Mouse (Mus musculus): ENCODE measurements around the gene Ube2z. TPM values are rescaled to one million over a fixed set of nuclear protein-coding genes. Genes with fewer than 3 reads are reported as not detected.
A peak's percentile ranks its signal among the peaks of the same experiment; 100 is the strongest.

Ube2z gene
- total RNA-seq, 1 experiment from 2014 or later: 37.2 TPM

DNA sequence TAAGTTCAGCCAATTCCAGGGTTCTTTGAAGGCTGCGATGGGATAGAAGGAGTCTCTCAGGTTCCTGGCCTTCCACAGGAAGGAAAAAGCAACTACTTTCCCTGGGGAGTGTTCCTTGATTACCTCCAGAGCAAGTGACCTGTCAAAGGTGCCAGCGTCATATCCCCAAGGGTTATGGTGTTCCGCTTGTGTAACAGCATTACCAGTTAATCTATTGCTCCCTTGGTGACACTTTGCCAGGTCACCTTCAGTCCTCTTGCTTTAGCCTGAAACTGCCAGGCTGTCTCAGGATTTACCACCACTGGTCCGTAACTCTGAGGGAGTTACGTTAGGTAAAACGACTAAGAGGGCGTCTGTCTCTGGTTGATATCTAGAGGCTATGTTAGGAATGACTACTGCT is 5.2 kb upstream of the Ube2z start:
- no peak for ATAC-seq (replicated peaks; ENCODE audit: insufficient number of reproducible peaks, low FRiP score, low TSS enrichment, poor library complexity, severe bottlenecking)

DNA sequence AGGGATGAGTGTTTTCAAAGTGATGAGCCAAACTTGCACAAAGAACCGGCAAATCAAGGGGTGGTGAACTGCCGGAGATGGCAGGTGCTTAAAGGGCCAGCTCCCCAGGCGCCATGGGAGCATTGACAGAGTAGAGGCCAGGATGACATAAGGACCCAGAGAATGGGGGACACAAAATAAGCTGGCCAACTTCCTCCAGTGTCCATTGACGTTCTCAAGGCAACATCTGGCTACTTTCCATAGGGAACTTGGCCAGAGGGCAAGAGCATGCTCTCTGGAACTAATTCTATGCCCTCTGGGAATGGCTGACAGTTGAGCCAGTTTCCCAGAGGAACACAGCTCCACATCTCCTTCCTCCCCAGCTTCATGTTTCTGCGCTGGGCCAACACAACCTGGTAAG is 3.0 kb upstream of the Ube2z start:
- ATAC-seq (replicated peaks; ENCODE audit: insufficient number of reproducible peaks, low FRiP score, low TSS enrichment, poor library complexity, severe bottlenecking): no peak

DNA sequence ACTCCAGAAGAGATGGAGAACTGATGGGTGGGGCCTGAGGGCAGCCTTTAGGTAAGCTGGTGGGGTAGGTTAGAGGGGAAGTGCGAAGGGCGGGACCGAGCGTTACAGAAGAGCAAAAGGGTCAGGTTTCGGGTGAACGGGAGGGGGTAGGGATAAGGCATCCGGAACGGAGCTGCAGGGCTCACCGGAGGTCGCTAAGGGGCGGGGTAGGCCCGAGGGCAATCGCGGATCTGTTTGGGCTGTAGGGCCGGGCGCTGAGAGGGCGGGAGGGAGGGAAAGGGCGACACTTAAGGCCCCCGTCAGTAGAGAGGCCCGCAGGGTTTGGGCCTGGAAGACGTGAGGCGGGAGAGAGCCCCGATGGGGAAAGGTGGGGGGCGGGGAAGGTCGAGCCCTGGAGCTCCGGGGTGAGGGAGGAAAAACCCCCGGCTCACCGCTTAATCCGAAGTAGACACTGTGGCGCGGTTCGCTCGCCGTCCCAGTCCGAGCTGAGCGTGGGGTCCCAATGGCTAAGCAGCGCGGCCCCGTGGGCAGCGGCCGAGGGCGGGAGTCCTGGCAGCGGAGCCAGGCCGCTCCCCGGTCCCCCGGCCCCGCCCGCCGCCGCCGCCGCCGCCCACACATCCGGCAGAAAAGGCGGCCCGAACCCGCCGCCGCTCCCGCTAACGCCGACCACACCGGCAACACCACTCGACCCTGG is 520 bp downstream of the Ube2z start:
- ATAC-seq (replicated peaks; ENCODE audit: insufficient number of reproducible peaks, low FRiP score, low TSS enrichment, poor library complexity, severe bottlenecking): peak; percentile 27; the same call in 1 of the 2 replicates

DNA sequence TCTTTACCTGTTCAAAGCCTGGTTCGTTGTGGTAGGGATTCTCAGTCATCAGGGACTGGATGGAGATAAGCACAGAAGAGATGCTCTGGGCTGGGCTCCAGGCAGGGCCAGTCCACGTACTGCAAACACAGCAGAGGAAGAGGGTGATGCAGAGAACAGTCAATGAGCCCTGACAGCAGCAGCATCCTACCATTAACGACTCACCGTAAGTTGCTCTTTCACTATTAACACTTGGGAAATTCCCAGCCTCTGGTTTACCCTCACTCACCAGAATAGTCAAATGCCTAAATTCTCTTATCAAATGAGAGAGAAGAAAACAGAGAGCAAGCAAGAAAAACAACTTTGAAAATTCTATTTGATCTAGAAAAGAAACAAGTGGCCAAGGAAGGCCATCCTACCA is 6.9 kb downstream of the Ube2z start:
- no peak for ATAC-seq (replicated peaks; ENCODE audit: insufficient number of reproducible peaks, low FRiP score, low TSS enrichment, poor library complexity, severe bottlenecking)

DNA sequence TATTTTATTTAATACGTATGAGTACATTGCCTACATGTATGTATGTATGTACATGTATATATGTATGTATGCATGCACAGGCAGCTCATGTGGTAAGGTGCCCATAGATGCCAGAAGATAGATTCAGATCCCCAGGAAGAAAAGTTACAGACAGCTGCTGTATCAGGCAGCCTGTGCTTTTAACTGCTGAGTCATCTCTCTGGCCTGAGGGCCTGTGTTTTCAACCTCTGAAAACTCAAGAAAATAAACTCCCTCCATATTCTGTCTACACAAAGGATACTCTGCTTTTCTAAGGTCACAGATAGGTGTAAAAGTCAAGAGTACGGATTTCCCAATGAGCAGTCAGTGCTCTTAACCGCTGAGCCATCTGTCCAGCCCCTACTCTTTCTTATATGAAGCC is 14.3 kb downstream of the Ube2z start:
- no peak for ATAC-seq (replicated peaks; ENCODE audit: insufficient number of reproducible peaks, low FRiP score, low TSS enrichment, poor library complexity, severe bottlenecking)

DNA sequence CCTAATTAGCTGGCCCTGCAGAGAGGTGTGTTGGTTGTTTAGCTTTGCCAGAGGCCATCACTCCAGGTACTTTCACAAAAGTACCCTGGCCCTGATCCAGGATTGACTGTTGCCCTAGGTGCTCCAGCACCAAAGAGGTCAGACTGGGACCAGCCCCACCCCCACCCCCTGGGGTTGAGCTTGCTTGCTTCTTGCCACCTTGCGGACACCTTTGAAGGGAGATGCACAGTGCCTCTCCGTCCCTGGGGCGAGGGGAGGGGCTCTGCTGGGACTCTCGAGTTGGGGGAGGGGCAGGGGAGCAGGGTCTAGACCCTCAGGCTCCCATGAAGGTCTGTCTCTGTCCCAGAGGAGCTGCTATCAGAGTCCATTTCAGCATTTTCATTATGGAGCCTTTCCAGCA is 15.2 kb downstream of the Ube2z start:
- no peak for ATAC-seq (replicated peaks; ENCODE audit: insufficient number of reproducible peaks, low FRiP score, low TSS enrichment, poor library complexity, severe bottlenecking)

DNA sequence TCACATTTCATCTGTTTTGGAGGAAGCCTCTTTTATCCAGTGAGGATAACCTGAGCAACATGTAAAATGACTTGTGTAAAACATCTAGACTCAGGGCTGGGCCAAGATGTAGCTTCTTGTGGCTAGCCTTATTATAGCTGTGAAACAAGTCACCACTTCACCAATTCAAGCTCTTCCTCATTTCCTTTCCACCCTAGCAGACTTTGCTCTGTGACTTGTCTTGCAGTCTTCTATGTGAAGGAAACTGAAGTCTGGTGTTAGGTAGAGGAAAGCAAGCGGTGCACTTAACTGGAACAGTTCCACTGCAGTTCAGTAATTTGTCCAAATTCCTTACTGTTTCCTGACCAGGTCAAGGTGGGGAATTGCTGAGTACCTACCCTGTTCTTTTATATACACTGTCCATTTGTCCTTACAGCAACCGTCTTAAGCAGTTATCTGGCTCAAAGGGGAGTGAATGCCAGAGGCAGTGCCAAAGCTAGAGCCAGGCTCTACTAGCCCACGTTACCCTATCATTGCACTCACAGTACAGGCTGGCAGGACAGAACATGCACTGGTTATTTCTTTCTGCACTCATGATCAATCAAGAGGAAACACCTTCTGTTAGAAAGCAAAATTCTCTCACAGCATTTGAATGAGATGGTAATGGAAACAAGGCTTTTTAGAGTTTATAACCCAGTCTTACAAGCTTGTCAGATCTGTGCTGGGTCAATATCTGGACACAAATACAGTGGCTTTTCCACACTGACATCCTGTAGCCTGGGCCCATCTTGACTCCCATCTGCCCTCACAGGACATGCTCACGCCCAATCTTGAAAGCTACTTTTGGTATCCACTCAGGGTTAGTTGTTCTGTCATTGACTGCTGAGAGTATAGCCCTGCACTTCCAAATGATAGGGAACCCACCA is 17.5 kb downstream of the Ube2z start:
- ATAC-seq (replicated peaks; ENCODE audit: insufficient number of reproducible peaks, low FRiP score, low TSS enrichment, poor library complexity, severe bottlenecking): no peak

DNA sequence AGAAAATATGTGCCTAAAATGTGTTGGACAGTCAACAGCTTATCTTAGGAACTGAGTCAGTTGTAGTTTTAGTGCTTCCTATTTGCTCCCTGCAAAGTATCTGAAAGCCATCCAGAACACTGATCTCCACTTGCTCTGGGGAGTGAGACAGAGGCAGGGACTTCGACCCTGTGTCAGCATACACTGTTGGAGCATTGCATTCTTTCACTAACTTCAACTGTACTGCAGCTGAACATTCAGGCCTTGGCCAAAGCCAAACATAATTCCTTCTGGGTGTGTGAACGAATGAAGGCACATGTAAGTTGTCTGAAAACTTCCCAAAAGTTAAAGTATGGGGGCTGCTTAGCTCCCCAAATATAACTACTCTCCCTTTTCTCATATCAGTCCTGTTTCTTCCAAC is 18.4 kb downstream of the Ube2z start:
- no peak for ATAC-seq (replicated peaks; ENCODE audit: insufficient number of reproducible peaks, low FRiP score, low TSS enrichment, poor library complexity, severe bottlenecking)

DNA sequence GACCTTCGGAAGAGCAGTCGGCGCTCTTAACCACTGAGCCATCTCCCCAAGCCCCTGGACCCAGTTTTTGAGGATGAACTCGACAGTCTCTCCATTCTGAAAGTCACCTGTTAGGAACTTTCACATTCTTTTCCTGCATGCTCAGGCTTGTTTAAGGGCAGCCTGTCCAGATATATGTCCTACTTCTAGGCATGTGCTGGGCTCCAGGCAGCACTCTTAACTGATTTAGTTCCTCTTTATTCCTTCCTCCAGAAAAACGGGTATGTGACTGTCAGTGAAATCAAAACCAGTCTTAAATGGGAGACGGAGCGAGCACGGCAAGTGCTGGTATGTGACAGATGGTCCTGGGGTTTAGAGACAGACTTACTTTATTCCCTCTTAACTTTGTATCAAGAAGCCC is 19.2 kb downstream of the Ube2z start:
- no peak for ATAC-seq (replicated peaks; ENCODE audit: insufficient number of reproducible peaks, low FRiP score, low TSS enrichment, poor library complexity, severe bottlenecking)

DNA sequence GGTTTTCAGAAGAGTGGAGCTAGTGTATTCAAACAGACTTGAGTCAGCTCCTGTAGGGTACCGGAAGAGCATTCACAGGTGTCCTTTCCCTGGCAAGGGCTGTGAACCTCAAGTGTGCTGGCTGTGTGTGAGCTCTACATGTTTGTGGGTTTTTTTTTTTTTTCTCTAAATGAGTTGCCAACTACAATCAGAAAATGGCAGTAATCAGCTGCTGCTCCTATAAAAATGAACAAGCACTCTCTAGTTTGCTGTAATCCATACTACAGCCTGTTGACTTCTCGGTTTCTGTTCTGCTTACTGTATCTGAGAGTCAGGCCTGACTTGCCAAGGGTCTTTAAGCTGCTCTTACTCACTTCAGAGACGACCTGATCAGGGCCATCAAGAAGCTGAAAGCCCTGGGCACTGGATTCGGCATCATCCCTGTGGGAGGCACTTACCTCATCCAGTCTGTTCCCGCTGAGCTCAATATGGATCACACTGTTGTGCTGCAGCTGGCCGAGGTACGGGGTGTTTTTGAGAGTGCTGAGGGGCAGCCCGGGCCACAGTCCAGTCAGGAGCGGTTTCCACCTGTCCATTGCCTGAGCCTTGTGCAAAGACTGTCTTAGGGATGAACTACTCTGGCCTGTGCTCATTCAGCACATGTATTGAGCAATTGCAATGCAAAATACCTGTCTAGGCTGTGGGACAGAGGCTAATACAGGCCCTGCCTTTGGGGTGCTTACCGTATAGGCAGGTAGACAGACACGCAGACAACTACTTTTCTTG is 20.2 kb downstream of the Ube2z start:
- ATAC-seq (replicated peaks; ENCODE audit: insufficient number of reproducible peaks, low FRiP score, low TSS enrichment, poor library complexity, severe bottlenecking): no peak

DNA sequence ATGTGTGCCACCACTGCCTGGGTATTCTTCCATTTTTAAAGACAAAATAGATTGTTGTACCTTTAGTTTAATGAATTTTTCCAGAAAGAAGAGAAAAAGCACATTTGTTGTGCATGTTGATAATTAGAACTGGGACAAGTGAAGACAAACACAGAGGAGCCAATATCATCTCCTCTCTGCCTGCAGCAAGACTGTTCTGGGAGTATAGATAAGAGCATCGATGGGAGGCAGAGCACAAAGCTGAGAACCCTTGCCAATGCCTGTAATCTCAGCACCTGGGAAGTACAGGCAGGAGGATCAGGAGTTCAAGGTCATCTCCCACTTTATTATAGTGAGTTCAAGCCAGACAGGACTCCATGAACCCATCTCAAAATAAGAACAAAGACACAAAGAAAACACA is 26.6 kb downstream of the Ube2z start:
- no peak for ATAC-seq (replicated peaks; ENCODE audit: insufficient number of reproducible peaks, low FRiP score, low TSS enrichment, poor library complexity, severe bottlenecking)

DNA sequence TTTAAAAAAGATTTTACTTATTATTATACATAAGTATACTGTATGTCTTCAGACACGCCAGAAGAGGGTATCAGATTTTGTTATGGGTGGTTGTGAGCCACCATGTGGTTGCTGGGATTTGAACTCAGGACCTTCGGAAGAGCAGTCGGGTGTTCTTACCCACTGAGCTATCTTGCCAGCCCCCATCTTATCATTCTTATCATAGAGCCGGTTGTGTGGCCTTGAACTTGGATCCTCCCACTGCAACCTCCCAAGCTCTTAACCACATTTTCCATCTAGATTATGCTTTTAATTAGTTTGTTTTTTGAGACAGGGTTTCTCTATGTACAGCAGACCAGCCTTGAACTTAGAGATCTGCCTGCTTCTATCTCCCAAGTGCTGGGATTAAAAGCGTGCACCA is 27.7 kb downstream of the Ube2z start:
- ATAC-seq (replicated peaks; ENCODE audit: insufficient number of reproducible peaks, low FRiP score, low TSS enrichment, poor library complexity, severe bottlenecking): no peak

DNA sequence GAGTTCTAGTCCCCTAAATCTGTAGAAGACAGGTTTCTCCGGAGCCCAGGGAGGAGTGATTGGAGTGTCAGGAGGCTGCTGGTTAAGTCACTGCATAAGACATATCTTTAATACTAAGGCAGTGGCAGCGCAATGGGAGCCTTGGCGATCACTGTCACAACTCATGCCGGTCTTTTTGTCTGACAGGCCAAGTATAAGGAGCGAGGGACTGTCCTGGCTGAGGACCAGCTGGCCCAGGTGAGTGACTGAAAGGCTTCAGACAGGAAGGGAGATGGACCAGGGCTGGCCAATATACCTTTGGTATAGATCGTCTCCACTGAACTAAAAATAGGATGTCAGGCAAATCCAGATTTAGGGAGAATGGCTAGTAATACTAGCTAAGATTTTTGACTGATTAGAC is 30.1 kb downstream of the Ube2z start:
- ATAC-seq (replicated peaks; ENCODE audit: insufficient number of reproducible peaks, low FRiP score, low TSS enrichment, poor library complexity, severe bottlenecking): no peak

DNA sequence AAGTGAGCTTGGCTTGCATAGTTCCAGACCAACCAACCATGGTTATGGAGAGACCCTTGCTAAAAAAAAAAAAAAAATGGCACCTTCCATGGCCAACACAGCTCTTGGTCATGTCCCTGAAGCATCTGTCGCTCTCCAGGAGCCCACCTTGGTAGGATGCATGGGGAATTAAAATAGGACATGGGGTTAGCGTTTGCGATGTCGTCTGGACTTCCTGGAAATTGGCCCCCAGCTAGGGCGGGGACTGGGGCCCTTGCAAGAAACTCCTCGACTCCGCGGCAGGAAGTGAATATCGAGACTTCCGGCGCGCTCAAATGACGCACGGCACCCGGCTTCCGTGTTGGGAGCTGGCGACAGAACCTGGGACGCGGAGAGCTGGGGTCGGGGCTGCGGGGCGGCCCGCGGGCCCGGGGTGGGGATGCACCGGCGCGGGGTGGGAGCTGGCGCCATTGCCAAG is 30.6 kb downstream of the Ube2z start, which contains the start of gene Snf8:
Gene Snf8, plus strand, starts transcription at position 290 of the 457 bp plus-strand sequence.
- ATAC-seq (replicated peaks; ENCODE audit: insufficient number of reproducible peaks, low FRiP score, low TSS enrichment, poor library complexity, severe bottlenecking): peak; percentile 98

DNA sequence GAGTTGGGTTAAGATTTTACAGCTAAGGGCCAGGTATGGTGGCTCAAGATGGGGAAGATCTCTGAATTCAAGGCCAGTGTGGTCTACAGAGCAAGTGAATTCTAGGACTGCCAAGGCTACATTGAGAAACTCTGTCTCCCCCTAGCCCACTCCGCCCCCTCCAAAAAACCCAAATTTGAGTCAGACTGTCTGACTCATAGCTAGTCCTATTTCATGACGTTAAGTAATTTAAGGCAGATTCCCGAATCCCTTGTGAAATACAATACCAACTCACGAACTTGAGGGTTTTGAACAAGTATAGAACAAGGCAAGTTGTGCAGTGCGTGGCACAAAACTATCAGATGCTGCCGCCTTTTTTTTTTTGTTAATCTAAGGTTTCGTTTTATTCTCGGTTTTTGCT is 31.1 kb downstream of the Ube2z start:
- ATAC-seq (replicated peaks; ENCODE audit: insufficient number of reproducible peaks, low FRiP score, low TSS enrichment, poor library complexity, severe bottlenecking): no peak

DNA sequence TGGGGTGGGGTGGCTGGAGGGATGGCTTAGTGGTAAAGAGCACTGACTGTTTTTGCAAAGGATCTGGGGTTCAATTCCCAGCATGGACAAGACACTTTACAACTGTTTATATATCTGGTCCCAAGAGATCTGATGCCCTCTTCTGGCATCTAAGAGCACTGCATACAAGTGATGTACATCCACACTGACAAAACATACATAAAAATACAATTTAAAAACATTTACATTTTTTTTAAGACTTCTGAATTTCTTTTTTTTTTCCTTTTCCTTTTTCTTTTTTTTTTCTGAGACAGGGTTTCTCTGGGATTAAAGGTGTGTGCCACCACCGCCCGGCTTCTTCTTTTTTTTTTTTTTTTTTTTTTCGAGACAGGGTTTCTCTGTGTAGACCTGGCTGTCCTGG is 31.9 kb downstream of the Ube2z start:
- ATAC-seq (replicated peaks; ENCODE audit: insufficient number of reproducible peaks, low FRiP score, low TSS enrichment, poor library complexity, severe bottlenecking): no peak

DNA sequence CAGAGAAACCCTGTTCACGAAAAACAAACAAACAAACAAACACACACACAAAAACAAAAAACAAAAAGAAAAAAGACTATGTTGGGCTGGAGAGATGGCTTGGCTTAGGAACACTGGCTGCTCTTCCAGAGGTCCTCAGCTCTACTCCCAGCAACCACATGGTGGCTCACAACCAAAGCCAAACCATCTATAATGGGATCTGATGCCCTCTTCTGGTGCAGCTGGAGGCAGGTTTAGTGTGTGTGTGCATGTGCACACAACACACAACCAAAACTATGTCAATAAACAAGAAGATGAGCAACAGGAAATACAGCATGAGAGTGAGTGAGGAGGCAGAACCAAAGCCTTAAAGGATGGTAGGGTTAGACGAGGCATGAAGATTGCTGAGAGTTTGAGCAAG is 33.5 kb downstream of the Ube2z start:
- ATAC-seq (replicated peaks; ENCODE audit: insufficient number of reproducible peaks, low FRiP score, low TSS enrichment, poor library complexity, severe bottlenecking): no peak

DNA sequence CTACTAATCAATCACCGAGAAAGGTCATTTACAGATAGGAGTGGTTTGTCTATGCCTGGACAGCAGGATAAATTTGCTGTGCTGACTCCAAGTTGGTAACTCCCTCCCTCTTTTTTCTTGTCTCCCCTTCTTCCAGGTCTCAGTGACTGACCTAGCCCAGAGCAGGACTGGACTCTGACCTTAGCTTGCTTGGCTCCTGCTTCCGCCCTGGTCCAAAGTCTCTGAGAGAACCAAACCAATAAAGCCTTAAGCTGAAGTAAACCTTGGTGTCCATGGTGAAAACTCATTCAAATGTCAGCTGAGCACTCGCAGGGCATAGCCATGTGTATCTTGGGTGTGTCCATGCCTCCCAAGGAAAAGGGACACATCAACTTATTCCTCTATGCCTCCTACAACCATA is 34.6 kb downstream of the Ube2z start:
- no peak for ATAC-seq (replicated peaks; ENCODE audit: insufficient number of reproducible peaks, low FRiP score, low TSS enrichment, poor library complexity, severe bottlenecking)

DNA sequence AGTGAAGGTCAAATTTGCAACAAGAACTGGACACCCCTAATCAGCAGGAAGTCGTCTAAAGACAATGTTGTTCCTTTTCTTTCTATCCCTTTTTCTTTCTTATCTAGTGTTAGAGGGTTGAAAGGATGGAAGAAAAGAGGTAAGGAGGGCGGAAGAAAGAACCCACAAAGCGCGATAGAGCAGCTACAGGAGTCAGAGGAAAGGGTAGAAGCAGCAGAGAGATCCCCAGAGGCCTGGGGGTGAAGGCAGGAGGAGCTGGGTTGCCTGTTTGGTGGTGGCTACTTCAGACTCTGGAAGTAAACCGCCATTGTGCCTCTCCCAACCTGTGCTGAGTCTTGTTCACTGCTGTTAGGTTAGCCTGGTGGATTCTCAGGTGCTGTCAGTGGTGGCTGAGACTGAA is 37.1 kb downstream of the Ube2z start:
- no peak for ATAC-seq (replicated peaks; ENCODE audit: insufficient number of reproducible peaks, low FRiP score, low TSS enrichment, poor library complexity, severe bottlenecking)
